Mouse (Mus musculus) spleen, postnatal 10 days (tissue): ENCODE results near the gene Bpgm.

Source experiments
- DNase-seq, 2 experiments: peaks; one replicate each; pipeline ENCODE4 v3.0.0; 2021 to 2022; ENCODE audit warnings: low spot score in 2 of 2

Bpgm gene

DNA sequence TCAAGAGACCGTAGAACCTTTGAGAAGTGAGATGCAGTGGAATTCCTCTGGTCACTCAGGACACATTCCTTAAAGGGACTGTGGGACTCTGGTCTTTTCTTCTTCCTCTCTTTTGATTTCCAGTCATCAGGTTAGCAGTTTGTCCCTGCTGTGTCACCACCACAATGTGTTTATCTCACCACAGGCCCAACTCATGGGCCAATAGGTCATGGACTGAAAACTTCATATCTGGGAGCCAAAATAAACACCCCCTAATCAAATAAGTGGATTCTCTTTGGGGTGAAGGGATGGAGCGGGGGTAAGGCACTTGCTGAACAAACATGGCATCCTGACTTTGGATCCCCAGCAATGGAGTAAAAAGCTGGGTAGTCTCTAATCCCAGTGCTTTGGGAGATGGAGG is 52.1 kb downstream of the Bpgm start:
- DNase-seq, result no peak

DNA sequence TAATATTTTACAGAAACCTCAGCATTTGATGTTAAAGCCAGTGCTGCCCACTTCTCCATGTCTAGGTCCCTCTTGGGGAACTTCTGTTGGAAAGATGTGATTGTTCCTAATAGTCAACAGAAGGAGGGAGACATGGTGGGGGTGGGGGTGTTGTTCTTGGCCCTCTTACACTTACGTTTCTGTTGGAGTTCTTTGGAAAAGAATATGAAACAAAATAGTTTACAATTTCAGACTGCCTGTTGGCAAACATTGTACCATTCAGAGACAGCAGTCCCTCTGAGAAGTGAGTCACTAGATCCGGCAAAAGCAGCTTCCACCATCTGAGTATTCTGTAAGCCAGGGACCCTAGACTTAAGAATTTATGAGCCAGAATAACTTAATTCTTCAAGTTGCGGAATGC is 54.0 kb downstream of the Bpgm start:
- DNase-seq, result no peak

DNA sequence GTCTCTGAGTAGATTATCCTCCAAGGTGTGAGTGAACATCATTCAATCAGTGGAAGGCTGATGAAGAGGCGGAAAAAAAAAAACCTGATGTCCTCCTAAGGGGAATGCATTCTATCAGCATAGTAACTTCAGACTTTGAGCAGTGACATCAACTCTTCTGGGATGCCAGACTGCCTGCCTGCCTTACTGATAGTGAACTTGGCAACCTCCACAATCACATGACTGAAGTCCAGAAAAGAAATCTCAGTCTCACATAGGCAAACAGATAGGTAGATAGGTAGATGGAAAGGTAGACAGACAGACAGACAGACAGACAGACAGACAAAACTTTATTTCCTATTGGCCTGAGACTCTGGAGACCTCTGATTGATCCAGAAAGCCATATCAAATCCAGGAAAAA is 57.0 kb downstream of the Bpgm start:
- DNase-seq, result no peak

DNA sequence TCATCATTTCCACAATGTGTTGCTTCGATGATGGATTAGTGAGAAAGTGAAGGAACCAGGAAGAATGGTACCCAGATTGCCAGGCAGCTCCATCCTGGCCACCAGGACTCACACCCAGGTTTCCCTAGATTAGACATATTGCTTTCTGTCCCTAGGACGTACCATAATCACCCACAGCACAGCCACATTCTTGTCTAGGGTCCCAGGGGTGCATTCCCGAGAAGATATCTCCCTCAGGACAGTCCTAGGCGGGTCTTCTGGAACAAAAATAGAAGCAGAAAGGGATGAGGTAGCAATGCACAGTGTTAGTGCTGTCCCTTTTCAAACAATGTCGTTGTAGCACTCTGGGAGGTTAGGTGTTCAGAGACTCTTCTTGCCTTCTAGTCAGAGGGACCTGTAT is 57.9 kb downstream of the Bpgm start:
- DNase-seq, result no peak

DNA sequence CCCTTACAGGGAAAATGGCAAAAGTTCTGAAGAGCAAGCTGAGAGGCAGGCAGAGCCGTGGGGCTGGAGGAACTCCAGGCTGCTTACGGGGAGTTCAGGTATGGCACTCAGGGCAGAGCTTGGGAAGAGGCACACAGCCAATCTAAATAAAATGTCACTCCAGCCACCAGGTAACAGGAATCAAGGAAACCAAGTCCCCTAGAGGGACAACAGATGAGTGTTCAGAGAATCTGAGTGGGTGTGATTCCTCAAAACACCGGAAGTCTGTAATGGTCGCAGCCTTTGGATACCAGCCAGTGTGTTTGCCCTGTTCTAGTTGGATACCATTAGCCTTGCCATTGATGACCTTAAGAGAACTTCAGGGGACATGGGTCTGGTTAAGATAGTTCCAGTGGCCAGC is 66.9 kb downstream of the Bpgm start:
- DNase-seq, result no peak

DNA sequence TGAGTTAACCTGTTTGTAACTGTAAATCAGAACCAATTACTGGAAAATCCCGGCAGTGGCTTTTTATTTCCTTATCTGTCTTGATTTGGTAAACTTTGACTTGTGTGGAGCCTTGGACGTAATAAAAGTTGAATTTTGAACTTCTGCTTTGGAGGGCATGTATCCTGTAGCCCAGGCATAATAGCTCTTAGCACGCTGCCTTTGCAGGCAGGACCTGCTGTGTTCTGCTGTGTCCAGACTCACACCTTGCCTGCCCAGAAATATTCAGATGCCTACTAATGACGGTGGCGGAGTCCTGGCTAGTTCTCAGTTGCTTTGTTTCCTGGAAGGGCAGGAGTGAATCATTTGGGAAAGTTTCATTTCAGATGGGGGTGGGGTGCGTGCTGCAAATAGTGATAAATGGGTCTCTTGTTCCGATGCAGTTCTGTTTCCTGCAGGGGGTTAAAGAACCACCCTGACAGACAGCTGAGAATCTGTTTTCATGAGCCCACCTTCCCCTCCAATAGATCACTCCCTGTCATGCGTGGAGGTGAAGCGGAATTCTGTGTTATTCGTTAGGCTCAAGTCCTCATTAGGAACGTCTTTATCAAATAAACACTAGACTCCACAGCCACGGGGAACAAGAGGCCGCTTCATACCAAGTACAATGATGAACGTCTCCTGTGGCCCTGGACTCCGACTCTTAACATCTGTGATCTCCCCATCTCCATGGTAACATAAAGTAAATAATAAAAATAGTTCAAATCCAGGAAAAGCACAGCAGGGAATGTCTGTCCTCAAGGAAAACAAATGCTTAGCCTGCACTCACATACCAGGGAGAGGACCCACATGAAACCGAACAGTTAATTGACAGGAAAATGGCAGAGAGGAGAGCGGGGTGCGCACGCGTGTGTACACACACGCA is 67.5 kb downstream of the Bpgm start:
- DNase-seq, result no peak

DNA sequence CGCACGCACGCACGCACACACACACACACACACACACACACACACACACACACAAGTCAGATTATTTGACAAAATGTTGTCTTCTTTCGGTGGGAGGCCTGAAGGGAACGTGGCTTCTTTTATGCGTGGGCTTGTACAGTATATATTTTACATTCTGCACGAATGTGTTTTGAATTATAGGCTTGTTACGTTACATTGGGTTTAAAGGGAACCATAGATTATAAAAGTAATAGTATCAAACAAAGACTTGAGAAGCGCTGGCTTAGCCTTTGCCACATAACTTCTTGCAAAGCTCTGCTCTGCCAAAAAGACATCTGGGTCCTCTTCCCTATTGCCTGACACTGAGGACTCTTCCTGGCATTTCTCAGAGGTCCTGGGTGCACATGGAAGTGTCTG is 68.2 kb downstream of the Bpgm start:
- DNase-seq, result no peak

DNA sequence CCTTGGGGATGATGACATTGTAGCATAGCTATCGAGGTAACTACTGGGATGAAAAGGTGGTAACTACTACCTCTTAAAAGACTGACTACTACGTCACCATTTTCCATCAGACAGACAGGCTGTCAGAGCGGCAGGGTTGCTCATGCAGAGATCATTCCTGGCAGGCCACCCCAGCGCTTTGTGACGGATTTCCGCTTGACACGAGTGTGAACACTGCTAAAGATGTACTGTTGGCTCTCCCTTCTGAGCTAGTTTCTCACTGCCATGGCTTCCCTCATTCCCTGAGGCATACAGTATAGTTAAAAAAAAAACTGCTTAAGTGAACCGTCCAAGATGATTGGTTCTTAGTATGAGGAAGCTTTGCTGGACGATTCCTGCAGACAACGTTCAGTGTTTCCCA is 69.3 kb downstream of the Bpgm start:
- DNase-seq, result no peak

DNA sequence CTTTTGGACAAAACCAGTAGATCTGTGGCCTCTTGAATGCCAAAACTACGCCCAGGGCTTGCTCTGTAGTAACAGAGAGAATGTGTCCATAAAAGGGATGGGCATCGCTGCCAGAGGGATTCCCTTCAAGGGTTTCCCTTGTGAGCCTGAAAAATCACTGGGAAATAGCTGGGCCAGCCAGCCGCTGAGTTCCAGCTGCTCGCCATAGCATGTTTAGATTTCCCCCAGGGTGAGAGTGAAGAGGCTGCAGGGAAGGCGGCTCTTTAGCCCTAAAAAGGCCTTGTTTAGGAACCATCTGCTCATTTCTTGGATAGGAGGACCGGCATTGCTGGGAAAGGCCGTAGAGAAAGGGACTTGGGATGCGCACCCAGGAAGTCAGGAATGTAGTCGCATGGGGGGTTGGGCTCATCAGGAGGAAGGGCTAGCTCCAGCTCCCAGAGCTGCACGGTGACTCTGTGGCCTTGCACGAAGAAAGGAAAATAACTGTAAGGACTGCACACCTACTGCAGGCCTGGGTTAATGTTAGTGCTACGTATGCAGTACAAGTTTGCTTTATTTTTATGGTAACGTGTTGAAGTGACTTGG is 72.5 kb downstream of the Bpgm start:
- no peak for DNase-seq

DNA sequence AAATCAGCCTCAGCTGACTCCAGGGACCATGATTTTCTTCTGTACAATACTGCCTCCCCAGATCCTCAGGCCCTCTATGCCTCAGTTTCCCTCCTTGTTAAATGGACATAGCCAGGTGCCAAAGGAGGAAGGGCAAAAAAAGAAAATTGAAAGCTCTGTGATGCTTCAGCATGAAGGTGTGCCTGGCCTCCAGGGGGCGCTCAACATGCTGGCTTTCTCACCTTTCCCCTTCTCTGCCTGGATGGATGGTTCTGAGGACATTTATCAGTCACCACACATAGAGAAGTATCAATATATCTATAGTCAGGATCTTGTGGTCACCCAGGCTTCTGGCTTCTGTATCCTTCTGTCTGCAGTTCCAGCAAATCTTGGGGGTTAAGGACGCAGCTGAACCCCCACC is 73.0 kb downstream of the Bpgm start:
- DNase-seq, result peak; percentile 51 to 81

DNA sequence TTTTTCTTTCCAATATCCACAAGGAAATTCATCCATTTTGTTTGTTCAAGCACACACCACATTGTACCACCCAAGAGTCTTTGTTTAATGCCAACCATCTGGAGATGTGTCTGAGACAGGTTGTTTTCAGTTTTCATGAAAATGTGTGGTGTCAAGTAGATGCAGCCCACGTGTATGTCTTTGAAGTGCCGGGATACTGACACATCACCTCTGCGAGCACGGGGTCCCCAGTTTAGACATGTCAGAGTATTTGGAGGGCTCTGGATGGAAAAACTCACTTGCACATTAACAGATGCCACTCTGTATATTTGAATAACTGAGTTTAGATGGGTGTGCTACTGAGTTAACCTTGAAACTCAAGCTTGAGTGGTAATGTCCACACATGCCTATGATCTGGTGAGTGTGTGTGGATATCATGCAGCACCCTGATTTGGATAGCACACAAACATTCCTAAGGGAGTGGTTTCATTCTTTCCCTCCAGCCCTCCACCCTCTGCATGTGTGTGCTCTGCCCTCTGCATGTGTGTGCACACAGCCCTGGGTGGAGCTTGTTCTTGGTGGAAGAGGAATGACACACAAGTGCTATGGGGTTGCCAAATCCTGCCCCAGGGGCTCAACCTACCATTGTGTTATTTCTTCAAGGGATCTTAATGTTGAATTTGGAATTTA is 76.6 kb downstream of the Bpgm start:
- no peak for DNase-seq

DNA sequence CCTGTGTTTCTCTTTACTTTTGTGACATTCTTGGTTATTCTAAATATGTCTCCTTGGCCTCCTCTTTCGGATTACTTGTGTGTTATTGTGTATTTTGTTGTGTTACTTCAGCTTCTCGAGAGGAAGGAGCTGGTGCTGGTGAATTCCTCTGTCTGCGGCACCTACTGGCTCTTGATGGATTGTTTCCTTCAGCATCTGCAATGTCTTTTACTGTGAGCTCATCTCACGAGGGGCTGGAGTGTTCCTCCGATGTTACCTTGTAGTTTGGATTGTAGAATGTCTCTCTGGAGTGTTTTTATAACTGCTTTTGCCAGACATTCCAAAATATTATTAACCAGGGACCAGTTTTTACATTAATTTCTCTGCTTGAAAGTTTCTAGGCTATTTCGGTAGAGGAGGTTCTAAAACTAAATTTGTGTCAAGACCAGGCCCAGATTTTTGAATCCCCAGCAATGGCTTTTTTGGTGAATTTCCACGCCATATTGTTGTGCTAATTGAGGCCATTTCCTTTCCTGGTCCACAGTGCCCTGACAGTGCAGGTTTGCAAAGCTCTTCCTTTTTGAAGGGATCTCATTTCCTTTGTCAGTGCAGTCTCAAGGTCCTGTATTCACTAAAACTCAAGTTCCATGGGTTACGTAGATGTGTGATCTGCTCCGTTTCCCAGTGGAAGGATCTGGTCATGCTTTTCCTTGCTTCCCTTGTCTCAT is 78.4 kb downstream of the Bpgm start:
- DNase-seq, result no peak
